ENCODE assay signal across 9 mouse cellular contexts in the genomic region with DNA sequence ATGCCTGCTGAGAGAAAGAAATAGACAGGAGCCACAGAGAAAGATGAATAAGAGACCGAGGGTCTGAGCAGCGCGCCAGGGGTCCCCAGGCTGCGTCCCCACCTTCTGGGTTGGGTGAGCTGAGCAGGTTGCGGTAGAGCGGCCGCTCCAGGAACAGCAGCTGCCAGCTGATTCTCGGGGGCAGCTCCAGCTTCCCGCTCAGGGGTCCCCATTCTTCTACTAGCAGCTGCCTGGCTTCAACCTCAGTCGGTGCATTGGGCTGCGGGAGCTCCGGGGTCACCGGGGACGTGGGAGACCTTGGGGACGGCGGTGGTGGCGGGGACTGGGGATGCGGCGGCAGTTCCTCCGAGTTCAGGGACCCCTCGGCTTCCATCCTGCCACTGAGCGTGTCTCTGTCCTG. TPM values are rescaled to one million over a fixed set of nuclear protein-coding genes. Genes with fewer than 3 reads are reported as not detected.
DNase-seq lines count a peak whose midpoint lies in the region; ATAC-seq and TF ChIP-seq lines count a peak whose summit lies in the region.
"Had no signal": no experiment of that assay in that cellular context is flagged by ENCODE, and none has a peak within 500 bp of the region (broad histone marks: within the 10 kb centered on the region; RNA-seq: fewer than 3 reads in every experiment).

No protein-coding gene starts in this region.

- peaks cover 9% of the 10 kb centered on the region; the same call in 1 of the 2 replicates for H3K27me3 ChIP-seq in cerebellum, adult 2 months (ENCODE audit: control insufficient read depth, insufficient read depth, low read length)
- peaks cover 27% of the 10 kb centered on the region for H3K27me3 ChIP-seq in neural tube, embryonic 11.5 days (ENCODE audit: control insufficient read depth, insufficient read depth, low read length)
- H3K27me3 ChIP-seq in limb, embryonic 14.5 days (ENCODE audit: control insufficient read depth, insufficient read depth, low read length), result peaks cover 47% of the 10 kb centered on the region
- H3K27me3 ChIP-seq in stomach, embryonic 14.5 days (ENCODE audit: control insufficient read depth, insufficient read depth, low read length), result no peaks in the 10 kb centered on the region

- no peak for ATAC-seq in neural tube, embryonic 11.5 days (ENCODE audit: insufficient read depth, low FRiP score, low TSS enrichment)
- no peak for ATAC-seq in limb, embryonic 14.5 days (ENCODE audit: low FRiP score, low read depth)
- ATAC-seq in stomach, embryonic 14.5 days (ENCODE audit: insufficient number of reproducible peaks, insufficient read depth, low FRiP score, low read depth), result no peak

- no peak for TF ChIP-seq POLR2A in cerebellum, adult 2 months (IDR thresholded peaks at IDR 0.05; ENCODE audit: borderline replicate concordance, insufficient read depth, low read length)
- TF ChIP-seq POLR2A in limb, embryonic 14.5 days (IDR thresholded peaks at IDR 0.05; ENCODE audit: borderline replicate concordance, extremely low read depth, insufficient read depth, insufficient read length), result no peak

- H3K9ac ChIP-seq in neural tube, embryonic 11.5 days (ENCODE audit: low read length), result peak overlapping the region; percentile 38; the same call in 1 of the 2 replicates
- no peak overlapping the region; the same call in 1 of the 2 replicates for H3K9ac ChIP-seq in limb, embryonic 14.5 days (ENCODE audit: low read depth, low read length, severe bottlenecking)
- H3K9ac ChIP-seq in stomach, embryonic 14.5 days (replicated peaks; ENCODE audit: low read depth, low read length), result no peak overlapping the region

- no peak overlapping the region for H3K27ac ChIP-seq in cerebellum, adult 2 months (ENCODE audit: insufficient read depth, low read length)
- no peak overlapping the region for H3K27ac ChIP-seq in neural tube, embryonic 11.5 days (ENCODE audit: low read depth, low read length)
- H3K27ac ChIP-seq in limb, embryonic 14.5 days (replicated peaks; ENCODE audit: low read depth, low read length), result no peak overlapping the region
- H3K27ac ChIP-seq in stomach, embryonic 14.5 days (ENCODE audit: low read length), result no peak overlapping the region

- no peak for DNase-seq in cerebellum, adult 2 months
- DNase-seq in cerebellum, adult 9-11 months, result no peak
- peak; percentile 20 for DNase-seq in neural tube, embryonic 11.5 days (ENCODE audit: low spot score)
- DNase-seq in neural tube, embryonic 10.5 days (ENCODE audit: extremely low spot score, low spot score), result no peak
- DNase-seq in limb, embryonic 14.5 days (ENCODE audit: low spot score), result no peak
- DNase-seq in frontal cortex, postnatal 14 days (ENCODE audit: low spot score in 2 of 2), result no peak
- DNase-seq in yolk sac, embryonic 10.5 days (ENCODE audit: low spot score), result no peak

- peak overlapping the region; percentile 47 for H3K4me2 ChIP-seq in neural tube, embryonic 11.5 days (ENCODE audit: low read depth)
- H3K4me2 ChIP-seq in limb, embryonic 14.5 days (replicated peaks; ENCODE audit: low read depth, low read length, severe bottlenecking), result peak overlapping the region; percentile 35
- peak overlapping the region; percentile 28 for H3K4me2 ChIP-seq in stomach, embryonic 14.5 days (replicated peaks; ENCODE audit: low read depth, low read length)

- WGBS in cerebellum, adult 2 months, result 3% methylated on average over 22 of the region's 22 CpGs
- WGBS in neural tube, embryonic 11.5 days, result 2% methylated on average over 22 of the region's 22 CpGs
- WGBS in limb, embryonic 14.5 days, result 1% methylated on average over 21 of the region's 22 CpGs
- WGBS in stomach, embryonic 14.5 days, result 1% methylated on average over 22 of the region's 22 CpGs

- H3K4me1 ChIP-seq in cerebellum, adult 2 months (ENCODE audit: control insufficient read depth, insufficient read depth, low read length), result peaks cover 3% of the 10 kb centered on the region; the same call in 1 of the 2 replicates
- H3K4me1 ChIP-seq in neural tube, embryonic 11.5 days (ENCODE audit: control insufficient read depth, insufficient read depth, low read length), result peaks cover 3% of the 10 kb centered on the region; the same call in 1 of the 2 replicates
- peaks cover 5% of the 10 kb centered on the region for H3K4me1 ChIP-seq in limb, embryonic 14.5 days (ENCODE audit: control insufficient read depth, insufficient read depth, low read length)
- peaks cover 9% of the 10 kb centered on the region; the same call in 1 of the 2 replicates for H3K4me1 ChIP-seq in stomach, embryonic 14.5 days (ENCODE audit: control insufficient read depth, insufficient read depth, low read length)

- peak overlapping the region; percentile 13 for H3K4me3 ChIP-seq in cerebellum, adult 2 months (replicated peaks; ENCODE audit: insufficient read depth, low read depth, low read length)
- H3K4me3 ChIP-seq in neural tube, embryonic 11.5 days (ENCODE audit: low read depth, low read length), result peak overlapping the region; percentile 24
- peak overlapping the region; percentile 22 for H3K4me3 ChIP-seq in limb, embryonic 14.5 days (replicated peaks; ENCODE audit: low read length)
- H3K4me3 ChIP-seq in stomach, embryonic 14.5 days (ENCODE audit: low read depth, low read length), result peak overlapping the region; percentile 13; the same call in 1 of the 2 replicates

- no peak for TF ChIP-seq CTCF in cerebellum, adult 2 months (IDR thresholded peaks at IDR 0.05; ENCODE audit: borderline replicate concordance, insufficient read depth, low read depth, low read length)

- H3K9me3 ChIP-seq in neural tube, embryonic 11.5 days (ENCODE audit: control insufficient read depth, low read length), result no peaks in the 10 kb centered on the region
- no peaks in the 10 kb centered on the region for H3K9me3 ChIP-seq in limb, embryonic 14.5 days (ENCODE audit: control insufficient read depth, low read length)
- no peaks in the 10 kb centered on the region for H3K9me3 ChIP-seq in stomach, embryonic 14.5 days (ENCODE audit: control insufficient read depth, low read depth, low read length)

- H3K36me3 ChIP-seq in neural tube, embryonic 11.5 days (ENCODE audit: control insufficient read depth, insufficient read depth, low read length), result no peaks in the 10 kb centered on the region
- no peaks in the 10 kb centered on the region for H3K36me3 ChIP-seq in limb, embryonic 14.5 days (ENCODE audit: control insufficient read depth, insufficient read depth, low read length)
- H3K36me3 ChIP-seq in stomach, embryonic 14.5 days (ENCODE audit: control insufficient read depth, insufficient read depth, low read length), result no peaks in the 10 kb centered on the region

RNA-seq across cellular contexts. Expression of a gene that starts 0.4 kb away (rescaled TPM):
- polyA plus RNA-seq in cerebellum, adult 2 months (2012; rRNA removed), result 0.43 and 0.67 TPM in 2 replicates
- polyA plus RNA-seq in neural tube, embryonic 11.5 days (2014; fragmentation: Nextera tagmentation; extraction: Ambion mirVana), result 0.15 TPM in 1 of 2 replicates, not detected in the other
- not detected in 2 replicates for polyA plus RNA-seq in limb, embryonic 14.5 days (2012; rRNA removed)
- polyA plus RNA-seq in limb, embryonic 14.5 days (2014; fragmentation: Nextera tagmentation; extraction: Ambion mirVana), result not detected in 2 replicates
- not detected in 2 replicates for polyA plus RNA-seq in stomach, embryonic 14.5 days (2014; fragmentation: Nextera tagmentation; extraction: Ambion mirVana)

RNA-seq across cellular contexts. Expression of a gene that starts 6.0 kb away (rescaled TPM):
- polyA plus RNA-seq in cerebellum, adult 2 months (2012; rRNA removed), result not detected in 2 replicates
- polyA plus RNA-seq in neural tube, embryonic 11.5 days (2014; fragmentation: Nextera tagmentation; extraction: Ambion mirVana), result not detected in 2 replicates
- polyA plus RNA-seq in limb, embryonic 14.5 days (2012; rRNA removed), result 0.14 and 0.85 TPM in 2 replicates
- not detected in 2 replicates for polyA plus RNA-seq in limb, embryonic 14.5 days (2014; fragmentation: Nextera tagmentation; extraction: Ambion mirVana)
- 0.49 and 1.0 TPM in 2 replicates for polyA plus RNA-seq in stomach, embryonic 14.5 days (2014; fragmentation: Nextera tagmentation; extraction: Ambion mirVana)

RNA-seq across cellular contexts. Expression of a gene that starts 24.0 kb away (rescaled TPM):
- polyA plus RNA-seq in cerebellum, adult 2 months (2012; rRNA removed), result not detected in 2 replicates
- not detected in 2 replicates for polyA plus RNA-seq in neural tube, embryonic 11.5 days (2014; fragmentation: Nextera tagmentation; extraction: Ambion mirVana)
- not detected in 2 replicates for polyA plus RNA-seq in limb, embryonic 14.5 days (2012; rRNA removed)
- not detected in 2 replicates for polyA plus RNA-seq in limb, embryonic 14.5 days (2014; fragmentation: Nextera tagmentation; extraction: Ambion mirVana)
- not detected in 2 replicates for polyA plus RNA-seq in stomach, embryonic 14.5 days (2014; fragmentation: Nextera tagmentation; extraction: Ambion mirVana)
- polyA plus RNA-seq: liver, adult 2 months had no signal

RNA-seq across cellular contexts. Expression of a gene that starts 36.4 kb away (rescaled TPM):
- polyA plus RNA-seq in cerebellum, adult 2 months (2012; rRNA removed), result not detected in 2 replicates
- polyA plus RNA-seq in neural tube, embryonic 11.5 days (2014; fragmentation: Nextera tagmentation; extraction: Ambion mirVana), result not detected in 2 replicates
- polyA plus RNA-seq in limb, embryonic 14.5 days (2012; rRNA removed), result not detected in 2 replicates
- polyA plus RNA-seq in limb, embryonic 14.5 days (2014; fragmentation: Nextera tagmentation; extraction: Ambion mirVana), result not detected in 2 replicates
- polyA plus RNA-seq in stomach, embryonic 14.5 days (2014; fragmentation: Nextera tagmentation; extraction: Ambion mirVana), result not detected in 2 replicates
- polyA plus RNA-seq: liver, adult 2 months had no signal

RNA-seq across cellular contexts. Expression of a gene that starts 51.3 kb away (rescaled TPM):
- polyA plus RNA-seq in cerebellum, adult 2 months (2012; rRNA removed), result 54.1 and 54.9 TPM in 2 replicates
- 37.8 and 39.5 TPM in 2 replicates for polyA plus RNA-seq in neural tube, embryonic 11.5 days (2014; fragmentation: Nextera tagmentation; extraction: Ambion mirVana)
- polyA plus RNA-seq in limb, embryonic 14.5 days (2012; rRNA removed), result 82.0 and 129 TPM in 2 replicates
- polyA plus RNA-seq in limb, embryonic 14.5 days (2014; fragmentation: Nextera tagmentation; extraction: Ambion mirVana), result 33.0 and 35.1 TPM in 2 replicates
- 23.7 and 25.8 TPM in 2 replicates for polyA plus RNA-seq in stomach, embryonic 14.5 days (2014; fragmentation: Nextera tagmentation; extraction: Ambion mirVana)
